Mouse (Mus musculus) bone marrow, adult 2 months (tissue): ENCODE measurements around the gene Ift81.

Experiments used
- CTCF ChIP-seq: fragments of 200-500 bp; IDR thresholded peaks from 2 replicates; pipeline ENCODE4 v1.5.1; 2011; ENCODE audit warnings: low read length, control low read depth; ENCODE audit not compliant: control insufficient read depth, insufficient read depth
- POLR2A ChIP-seq: fragments of 200-500 bp; IDR thresholded peaks from 2 replicates; pipeline ENCODE4 v1.6.1; 2011; ENCODE audit warnings: low read depth, mild to moderate bottlenecking, control low read depth, low read length, borderline replicate concordance; ENCODE audit not compliant: control insufficient read depth

DNA sequence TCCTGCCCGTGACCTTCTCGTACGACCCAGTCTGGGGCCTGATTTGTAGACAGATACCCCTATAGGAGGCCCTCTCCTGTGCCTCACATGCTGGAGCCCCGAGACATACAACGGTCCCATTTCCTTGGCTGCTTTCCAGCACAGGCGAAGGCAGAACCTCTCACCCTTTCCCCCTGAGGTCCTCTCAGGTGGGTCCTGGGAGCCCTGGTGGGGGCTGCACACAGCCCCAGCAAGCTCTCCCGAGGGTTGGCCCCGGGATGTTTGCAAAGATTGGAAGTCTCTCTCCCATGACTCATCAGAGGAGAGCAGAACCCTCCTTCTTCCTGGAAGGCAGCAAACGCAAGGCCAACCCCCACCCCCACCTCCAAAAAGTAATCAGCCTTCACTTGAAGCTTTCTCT is 102.9 kb downstream of the Ift81 start:
- TF ChIP-seq CTCF (no peak), POLR2A (no peak)
